Mouse (Mus musculus): ENCODE results near the gene Akr1a1.
"Not testable (repeated sequence)": the region's sequence is repeated elsewhere in the genome, so short reads cannot be mapped to it uniquely, and the experiment has no call there.

Gene Akr1a1

GRCm38 (mm10) chr4:116650924-116651796, at the start of gene Akr1a1:
Gene Akr1a1 (minus strand): TSS chr4:116651680.
- DNase-seq (ENCODE audit: low spot score) = peak; percentile 69

GRCm38 (mm10) chr4:116700964-116701363, 49.5 kb upstream of the Akr1a1 start:
- DNase-seq (ENCODE audit: low spot score) = no peak

GRCm38 (mm10) chr4:116698693-116699342, 47.3 kb upstream of the Akr1a1 start:
- no peak for DNase-seq (ENCODE audit: low spot score)

- DNase-seq (ENCODE audit: low spot score) = no peak
Measured at GRCm38 (mm10) chr4:116693785-116694184, 42.3 kb upstream of the Akr1a1 start.

- DNase-seq (ENCODE audit: low spot score) = no peak
Measured at GRCm38 (mm10) chr4:116692146-116692545, 40.7 kb upstream of the Akr1a1 start.

GRCm38 (mm10) chr4:116689309-116689876, 37.9 kb upstream of the Akr1a1 start:
- DNase-seq (ENCODE audit: low spot score) = no peak

- no peak for DNase-seq (ENCODE audit: low spot score)
Measured at GRCm38 (mm10) chr4:116687041-116687440, 35.6 kb upstream of the Akr1a1 start.

- DNase-seq (ENCODE audit: low spot score) = peak; percentile 87
Measured at GRCm38 (mm10) chr4:116685402-116686061, 34.1 kb upstream of the Akr1a1 start, which contains the start of gene Prdx1. Gene Prdx1 (plus strand): TSS chr4:116685544.

GRCm38 (mm10) chr4:116684665-116685064, 33.2 kb upstream of the Akr1a1 start:
- DNase-seq (ENCODE audit: low spot score) = no peak

GRCm38 (mm10) chr4:116683957-116684356, 32.5 kb upstream of the Akr1a1 start:
- no peak for DNase-seq (ENCODE audit: low spot score)

- DNase-seq (ENCODE audit: low spot score) = not testable (repeated sequence)
Measured at GRCm38 (mm10) chr4:116680521-116680920, 29.0 kb upstream of the Akr1a1 start.

- DNase-seq (ENCODE audit: low spot score) = no peak
Measured at GRCm38 (mm10) chr4:116679141-116679540, 27.7 kb upstream of the Akr1a1 start.

GRCm38 (mm10) chr4:116677808-116678207, 26.3 kb upstream of the Akr1a1 start:
- no peak for DNase-seq (ENCODE audit: low spot score)

GRCm38 (mm10) chr4:116676027-116676426, 24.5 kb upstream of the Akr1a1 start:
- no peak for DNase-seq (ENCODE audit: low spot score)

- DNase-seq (ENCODE audit: low spot score) = not testable (repeated sequence)
Measured at GRCm38 (mm10) chr4:116674761-116675160, 23.3 kb upstream of the Akr1a1 start.

- DNase-seq (ENCODE audit: low spot score) = no peak
Measured at GRCm38 (mm10) chr4:116672785-116673184, 21.3 kb upstream of the Akr1a1 start.

GRCm38 (mm10) chr4:116669291-116669690, 17.8 kb upstream of the Akr1a1 start:
- DNase-seq (ENCODE audit: low spot score) = no peak

- no peak for DNase-seq (ENCODE audit: low spot score)
Measured at GRCm38 (mm10) chr4:116668145-116668544, 16.7 kb upstream of the Akr1a1 start.

GRCm38 (mm10) chr4:116666625-116667024, 15.1 kb upstream of the Akr1a1 start:
- no peak for DNase-seq (ENCODE audit: low spot score)

- DNase-seq (ENCODE audit: low spot score) = no peak
Measured at GRCm38 (mm10) chr4:116661998-116662397, 10.5 kb upstream of the Akr1a1 start.

GRCm38 (mm10) chr4:116660829-116661228, 9.3 kb upstream of the Akr1a1 start:
- no peak for DNase-seq (ENCODE audit: low spot score)

GRCm38 (mm10) chr4:116659916-116660315, 8.4 kb upstream of the Akr1a1 start:
- not testable (repeated sequence) for DNase-seq (ENCODE audit: low spot score)

Data from spleen, adult 12 weeks (tissue).